28 mouse cellular contexts compared by ENCODE assay signal in the genomic region with DNA sequence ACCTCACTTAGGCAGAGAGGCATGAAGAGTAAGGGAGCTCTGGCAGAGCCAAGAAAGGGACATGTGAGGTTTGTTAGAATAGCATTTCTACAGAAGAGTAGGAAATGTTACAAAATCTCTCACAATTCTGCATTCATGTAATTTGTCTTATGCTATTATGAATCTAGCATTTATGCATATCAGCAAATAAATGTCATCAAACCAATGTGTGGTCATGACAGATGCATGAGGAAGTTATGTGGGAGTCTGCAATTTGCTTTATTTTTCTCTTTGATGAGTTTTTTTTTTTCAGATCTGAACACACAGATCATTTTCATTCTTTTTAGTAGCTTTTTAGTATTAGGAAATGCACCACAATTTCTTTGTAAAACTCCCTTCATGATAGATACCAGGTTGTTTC.
"Had no signal": no experiment of that assay in that cellular context is flagged by ENCODE, and none has a peak within 500 bp of the region (broad histone marks: within the 10 kb centered on the region; RNA-seq: fewer than 3 reads in every experiment).

No protein-coding gene starts in this region.

- H3K27me3 ChIP-seq: embryonic facial prominence, embryonic 12.5 days; embryonic facial prominence, embryonic 13.5 days; embryonic facial prominence, embryonic 15.5 days; forebrain, embryonic 12.5 days; forebrain, embryonic 13.5 days; forebrain, embryonic 15.5 days had no signal

- H3K9ac ChIP-seq: embryonic facial prominence, embryonic 12.5 days; embryonic facial prominence, embryonic 13.5 days; embryonic facial prominence, embryonic 15.5 days; forebrain, embryonic 12.5 days; forebrain, embryonic 13.5 days; forebrain, embryonic 15.5 days; forebrain, postnatal 0 days had no signal

- H3K4me1 ChIP-seq: embryonic facial prominence, embryonic 10.5 days; embryonic facial prominence, embryonic 12.5 days; embryonic facial prominence, embryonic 13.5 days; embryonic facial prominence, embryonic 15.5 days; forebrain, embryonic 10.5 days; forebrain, embryonic 12.5 days; forebrain, embryonic 13.5 days; forebrain, embryonic 15.5 days had no signal

- H3K9me3 ChIP-seq: embryonic facial prominence, embryonic 10.5 days; embryonic facial prominence, embryonic 12.5 days; embryonic facial prominence, embryonic 13.5 days; embryonic facial prominence, embryonic 15.5 days; forebrain, embryonic 10.5 days; forebrain, embryonic 12.5 days; forebrain, embryonic 13.5 days; forebrain, embryonic 15.5 days had no signal

- H3K27ac ChIP-seq: embryonic facial prominence, embryonic 10.5 days; embryonic facial prominence, embryonic 12.5 days; embryonic facial prominence, embryonic 13.5 days; embryonic facial prominence, embryonic 15.5 days; forebrain, embryonic 10.5 days; forebrain, embryonic 12.5 days; forebrain, embryonic 13.5 days; forebrain, embryonic 15.5 days; gastrocnemius, adult 2 months; heart, adult 2 months had no signal

- H3K36me3 ChIP-seq: embryonic facial prominence, embryonic 10.5 days; embryonic facial prominence, embryonic 12.5 days; embryonic facial prominence, embryonic 13.5 days; embryonic facial prominence, embryonic 15.5 days; forebrain, embryonic 10.5 days; forebrain, embryonic 12.5 days; forebrain, embryonic 15.5 days had no signal

- ATAC-seq: forebrain, embryonic 13.5 days; forebrain, embryonic 14.5 days; forebrain, embryonic 15.5 days; forebrain, embryonic 16.5 days; forebrain, postnatal 0 days had no signal

- H3K4me3 ChIP-seq: embryonic facial prominence, embryonic 10.5 days; embryonic facial prominence, embryonic 12.5 days; embryonic facial prominence, embryonic 13.5 days; embryonic facial prominence, embryonic 15.5 days; erythroblast, embryonic 14.5 days; forebrain, embryonic 10.5 days; forebrain, embryonic 12.5 days; forebrain, embryonic 13.5 days; forebrain, embryonic 15.5 days; gastrocnemius, adult 2 months; heart, adult 2 months had no signal

- H3K4me2 ChIP-seq: embryonic facial prominence, embryonic 12.5 days; embryonic facial prominence, embryonic 13.5 days; embryonic facial prominence, embryonic 15.5 days; forebrain, embryonic 12.5 days; forebrain, embryonic 13.5 days; forebrain, embryonic 15.5 days had no signal

- DNase-seq: cerebellum, adult 8-10 months; cerebellum, adult 9-10 months; cerebellum, adult 9-11 months; cerebellum, postnatal 10 days; cerebellum, postnatal 14 days; cerebellum, postnatal 25 days; cerebellum, postnatal 36 days; embryo, embryonic 11 days; forebrain, postnatal 0 days; gastrocnemius, adult 2 months; gastrocnemius, postnatal 10 days; gastrocnemius, postnatal 14 days; gastrocnemius, postnatal 25 days; gastrocnemius, postnatal 36 days; heart, adult 11 months; heart, adult 18-20 months; heart, adult 2 months had no signal
